Mouse (Mus musculus): ENCODE measurements around the gene Ccr6. TPM values are rescaled to one million over a fixed set of nuclear protein-coding genes. Genes with fewer than 3 reads are reported as not detected.

Gene Ccr6
- 0.18 TPM in 1 of 2 replicates, not detected in the other for total RNA-seq (2012; rRNA removed)

DNA sequence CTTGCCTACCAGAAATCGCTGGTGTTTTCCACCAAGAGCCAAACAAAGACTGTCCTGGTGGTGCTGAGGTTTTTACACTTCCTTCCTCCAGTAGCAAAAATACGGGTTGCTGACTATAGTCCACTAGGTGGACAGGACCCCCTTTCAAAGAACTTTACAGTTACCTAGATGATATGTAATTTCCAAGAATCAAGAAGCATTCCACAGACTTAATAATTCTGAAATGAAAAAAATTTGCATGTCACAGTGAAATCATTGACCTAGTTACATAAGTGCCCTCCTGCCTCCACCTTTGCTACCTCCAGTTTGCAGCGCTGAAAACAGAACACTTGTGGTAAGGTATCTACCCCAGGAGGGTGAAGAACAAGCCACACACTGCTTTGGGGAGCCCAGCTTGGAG lies at the start of gene Ccr6:
TSS of gene Ccr6 (plus strand) at position 301 of the 400 bp plus-strand sequence.
- TF ChIP-seq CHD2 (IDR thresholded peaks at IDR 0.05; ENCODE audit: low read depth, low read length) (no peak), MAFK (IDR thresholded peaks at IDR 0.05; ENCODE audit: insufficient read depth, low read depth, low read length) (no peak), ZC3H11A (IDR thresholded peaks at IDR 0.05; ENCODE audit: borderline replicate concordance, low read depth, low read length) (no peak), HCFC1 (IDR thresholded peaks at IDR 0.05; ENCODE audit: borderline replicate concordance, insufficient read depth, low read length) (no peak), ZNF384 (IDR thresholded peaks at IDR 0.05; ENCODE audit: low read depth, low read length) (no peak)
- Histone ChIP-seq H3K4me1 (ENCODE audit: control insufficient read depth in 2 of 2, insufficient read depth in 2 of 2, low read length in 2 of 2, poor library complexity in 1 of 2) (peaks cover 0 to 24% of the 10 kb centered on the region in 2 experiments; a peak in 2 of 4 replicates), H3K27ac (ENCODE audit: insufficient read depth, low read depth, low read length, poor library complexity, severe bottlenecking) (no peak within 1 kb of the TSS), H3K36me3 (ENCODE audit: control insufficient read depth, insufficient read depth, low read length, poor library complexity, severe bottlenecking) (no peaks in the 10 kb centered on the region), H3K4me3 (ENCODE audit: insufficient read depth in 1 of 2, low read depth in 1 of 2, low read length in 2 of 2, poor library complexity in 1 of 2, severe bottlenecking in 1 of 2) (no peak within 1 kb of the TSS), H3K9me3 (ENCODE audit: control insufficient read depth, insufficient read depth, low read depth, low read length) (no peaks in the 10 kb centered on the region), H3K9ac (ENCODE audit: insufficient read depth, low read depth, low read length, poor library complexity, severe bottlenecking) (no peak within 1 kb of the TSS)
- in situ Hi-C loops (cut with MboI; ENCODE audit: low sequenced_read_pairs in 2 of 2, unreplicated experiment in 2 of 2) = no loop called here
- no peak for DNase-seq (ENCODE audit: low read depth, low spot score)

DNA sequence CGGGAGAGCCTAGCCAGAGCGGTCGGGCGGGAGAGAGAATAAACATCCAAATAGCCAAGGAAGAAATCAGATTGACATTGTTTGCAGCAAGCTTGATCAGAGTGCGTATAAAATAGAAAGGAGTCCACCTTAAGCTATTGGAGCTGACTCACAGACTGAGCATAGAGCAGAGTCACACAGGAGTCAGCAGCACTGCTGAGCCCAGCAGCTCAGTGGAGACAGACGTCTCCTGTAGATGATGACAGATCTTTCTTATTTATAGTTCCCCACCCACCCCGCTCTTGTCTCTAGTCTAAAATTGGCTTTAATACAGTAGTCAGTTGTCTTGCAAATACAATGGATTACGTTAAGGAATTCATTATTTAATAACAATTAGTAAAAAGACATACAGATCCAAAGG lies 42.2 kb upstream of the Ccr6 start:
- in situ Hi-C loops (cut with MboI; ENCODE audit: low sequenced_read_pairs in 2 of 2, unreplicated experiment in 2 of 2) = no loop called here
- Histone ChIP-seq H3K9ac (ENCODE audit: insufficient read depth, low read depth, low read length, poor library complexity, severe bottlenecking) (no peak overlapping the region), H3K36me3 (ENCODE audit: control insufficient read depth, insufficient read depth, low read length, poor library complexity, severe bottlenecking) (peaks cover 32% of the 10 kb centered on the region), H3K27ac (ENCODE audit: insufficient read depth, low read depth, low read length, poor library complexity, severe bottlenecking) (no peak overlapping the region), H3K4me3 (ENCODE audit: insufficient read depth in 1 of 2, low read depth in 1 of 2, low read length in 2 of 2, poor library complexity in 1 of 2, severe bottlenecking in 1 of 2) (no peak overlapping the region), H3K9me3 (ENCODE audit: control insufficient read depth, insufficient read depth, low read depth, low read length) (no peaks in the 10 kb centered on the region), H3K4me1 (ENCODE audit: control insufficient read depth in 2 of 2, insufficient read depth in 2 of 2, low read length in 2 of 2, poor library complexity in 1 of 2) (no peaks in the 10 kb centered on the region)
- TF ChIP-seq CHD2 (IDR thresholded peaks at IDR 0.05; ENCODE audit: low read depth, low read length) (no peak), HCFC1 (IDR thresholded peaks at IDR 0.05; ENCODE audit: borderline replicate concordance, insufficient read depth, low read length) (no peak)
- no peak for DNase-seq (ENCODE audit: low read depth, low spot score)

DNA sequence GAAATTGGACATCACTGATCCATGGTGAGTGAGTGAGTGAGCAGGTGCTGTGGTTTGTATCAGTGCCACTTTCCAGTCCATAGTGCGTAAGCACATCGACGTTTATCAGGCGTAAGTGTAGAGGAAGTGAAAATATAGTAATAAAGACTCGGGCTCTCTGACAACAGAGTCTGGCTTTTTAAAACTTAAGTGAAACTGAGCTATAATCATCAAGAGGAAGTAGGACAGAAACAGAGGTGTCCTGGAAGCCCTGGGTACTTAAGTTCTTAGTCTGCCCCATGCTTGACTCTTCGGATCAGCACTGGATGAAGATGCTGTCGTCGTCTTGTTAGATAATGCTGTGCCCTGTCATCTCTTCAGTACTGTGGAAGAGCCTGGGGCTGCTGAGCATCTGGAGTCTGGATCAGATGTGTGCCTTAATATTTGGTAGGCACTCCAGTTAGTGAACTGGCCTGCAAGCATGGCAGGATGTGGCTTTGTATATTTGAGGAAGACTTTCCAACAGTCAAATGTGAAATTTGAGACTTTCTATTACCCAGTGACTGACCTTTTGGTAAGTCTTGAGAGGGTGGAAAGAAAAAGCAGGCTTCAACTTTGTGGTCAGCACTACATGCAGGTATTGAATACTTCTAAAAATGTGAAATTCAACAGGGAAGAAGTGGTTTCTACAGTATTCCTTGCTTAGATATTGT lies 40.0 kb upstream of the Ccr6 start:
- no peak overlapping the region for H3K4me3 ChIP-seq (ENCODE audit: insufficient read depth in 1 of 2, low read depth in 1 of 2, low read length in 2 of 2, poor library complexity in 1 of 2, severe bottlenecking in 1 of 2)
- no peak overlapping the region for H3K27ac ChIP-seq (ENCODE audit: insufficient read depth, low read depth, low read length, poor library complexity, severe bottlenecking)
- H3K4me1 ChIP-seq (ENCODE audit: control insufficient read depth in 2 of 2, insufficient read depth in 2 of 2, low read length in 2 of 2, poor library complexity in 1 of 2) = no peaks in the 10 kb centered on the region
- no peak for DNase-seq (ENCODE audit: low read depth, low spot score)
- peaks cover 25% of the 10 kb centered on the region for H3K36me3 ChIP-seq (ENCODE audit: control insufficient read depth, insufficient read depth, low read length, poor library complexity, severe bottlenecking)
- TF ChIP-seq ZC3H11A (IDR thresholded peaks at IDR 0.05; ENCODE audit: borderline replicate concordance, low read depth, low read length) (no peak), ZNF384 (IDR thresholded peaks at IDR 0.05; ENCODE audit: low read depth, low read length) (no peak), MAFK (IDR thresholded peaks at IDR 0.05; ENCODE audit: insufficient read depth, low read depth, low read length) (no peak), HCFC1 (IDR thresholded peaks at IDR 0.05; ENCODE audit: borderline replicate concordance, insufficient read depth, low read length) (no peak), CHD2 (IDR thresholded peaks at IDR 0.05; ENCODE audit: low read depth, low read length) (no peak)
- H3K9me3 ChIP-seq (ENCODE audit: control insufficient read depth, insufficient read depth, low read depth, low read length) = no peaks in the 10 kb centered on the region
- no peak overlapping the region for H3K9ac ChIP-seq (ENCODE audit: insufficient read depth, low read depth, low read length, poor library complexity, severe bottlenecking)
- in situ Hi-C loops (cut with MboI; ENCODE audit: low sequenced_read_pairs in 2 of 2, unreplicated experiment in 2 of 2) = no loop called here

DNA sequence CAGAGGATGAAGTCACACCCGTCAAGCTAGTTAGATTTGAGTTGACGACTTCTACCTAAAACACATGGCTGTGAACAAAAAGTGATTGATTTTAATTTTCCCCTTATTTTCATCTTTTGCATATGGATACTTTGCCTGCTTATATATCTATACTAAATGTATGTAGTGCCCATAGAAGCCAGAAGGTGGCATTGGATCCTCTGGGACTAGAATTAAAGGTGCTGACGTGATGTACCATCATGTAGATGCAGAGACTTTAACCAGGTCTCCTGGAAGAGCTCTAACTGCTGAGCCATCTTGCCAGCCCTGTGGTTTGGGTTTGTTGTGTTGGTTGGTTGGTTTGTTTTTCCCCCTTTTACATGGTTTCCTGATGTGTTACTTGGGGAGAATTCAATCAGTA lies 38.2 kb upstream of the Ccr6 start:
- Histone ChIP-seq H3K4me3 (ENCODE audit: insufficient read depth in 1 of 2, low read depth in 1 of 2, low read length in 2 of 2, poor library complexity in 1 of 2, severe bottlenecking in 1 of 2) (no peak overlapping the region), H3K36me3 (ENCODE audit: control insufficient read depth, insufficient read depth, low read length, poor library complexity, severe bottlenecking) (peaks cover 18% of the 10 kb centered on the region), H3K9me3 (ENCODE audit: control insufficient read depth, insufficient read depth, low read depth, low read length) (no peaks in the 10 kb centered on the region), H3K4me1 (ENCODE audit: control insufficient read depth in 2 of 2, insufficient read depth in 2 of 2, low read length in 2 of 2, poor library complexity in 1 of 2) (no peaks in the 10 kb centered on the region), H3K9ac (ENCODE audit: insufficient read depth, low read depth, low read length, poor library complexity, severe bottlenecking) (no peak overlapping the region), H3K27ac (ENCODE audit: insufficient read depth, low read depth, low read length, poor library complexity, severe bottlenecking) (no peak overlapping the region)
- in situ Hi-C loops (cut with MboI; ENCODE audit: low sequenced_read_pairs in 2 of 2, unreplicated experiment in 2 of 2) = no loop called here
- DNase-seq (ENCODE audit: low read depth, low spot score) = peak; percentile 2
- TF ChIP-seq HCFC1 (IDR thresholded peaks at IDR 0.05; ENCODE audit: borderline replicate concordance, insufficient read depth, low read length) (no peak), ZC3H11A (IDR thresholded peaks at IDR 0.05; ENCODE audit: borderline replicate concordance, low read depth, low read length) (no peak), MAFK (IDR thresholded peaks at IDR 0.05; ENCODE audit: insufficient read depth, low read depth, low read length) (no peak), CHD2 (IDR thresholded peaks at IDR 0.05; ENCODE audit: low read depth, low read length) (no peak), ZNF384 (IDR thresholded peaks at IDR 0.05; ENCODE audit: low read depth, low read length) (no peak)
